Comparison of ENCODE assay signal across 17 mouse cellular contexts in the genomic region with DNA sequence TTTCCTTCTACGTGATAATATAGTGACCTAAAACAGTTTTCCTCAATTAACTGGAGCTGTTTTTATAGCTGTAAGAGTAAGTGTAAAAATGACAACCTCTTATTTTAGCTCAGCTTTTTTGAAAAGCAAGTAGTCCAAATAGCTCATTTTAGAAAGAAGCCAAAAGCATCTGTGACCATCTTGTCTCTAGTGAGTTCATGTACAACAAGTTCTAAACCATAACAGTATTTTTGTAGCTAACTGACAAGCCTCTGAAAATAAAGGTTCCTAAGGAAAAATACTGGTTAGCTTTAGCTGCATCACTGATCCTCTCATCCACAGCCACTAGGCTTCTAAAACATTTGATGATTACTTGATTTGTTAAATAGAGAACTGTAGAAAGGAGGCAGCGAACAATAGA.
"Had no signal": no experiment of that assay in that cellular context is flagged by ENCODE, and none has a peak within 500 bp of the region (broad histone marks: within the 10 kb centered on the region; RNA-seq: fewer than 3 reads in every experiment).

No protein-coding gene starts in this region.

- H3K9me3 ChIP-seq: lung, embryonic 15.5 days; megakaryocyte, embryonic 14.5 days; midbrain, embryonic 13.5 days; midbrain, embryonic 15.5 days; neural tube, embryonic 12.5 days; stomach, embryonic 15.5 days had no signal

- H3K27me3 ChIP-seq: lung, embryonic 15.5 days; megakaryocyte, embryonic 14.5 days; midbrain, embryonic 13.5 days; midbrain, embryonic 15.5 days; neural tube, embryonic 12.5 days; stomach, embryonic 15.5 days had no signal

- H3K4me3 ChIP-seq: lung, embryonic 15.5 days; megakaryocyte, embryonic 14.5 days; midbrain, embryonic 13.5 days; midbrain, embryonic 15.5 days; neural tube, embryonic 12.5 days; stomach, embryonic 15.5 days had no signal

- DNase-seq: lung, adult 2 months; lung, postnatal 14 days; lung, postnatal 36 days; right cerebral cortex, postnatal 14 days; thymus, adult 18-20 months; thymus, postnatal 14 days; thymus, postnatal 36 days had no signal

- H3K9ac ChIP-seq: lung, embryonic 15.5 days; midbrain, embryonic 13.5 days; midbrain, embryonic 15.5 days; neural tube, embryonic 12.5 days; stomach, embryonic 15.5 days had no signal

- ATAC-seq: lung, postnatal 0 days; midbrain, embryonic 13.5 days; midbrain, embryonic 15.5 days had no signal

- H3K4me1 ChIP-seq: lung, embryonic 15.5 days; megakaryocyte, embryonic 14.5 days; midbrain, embryonic 13.5 days; midbrain, embryonic 15.5 days; neural tube, embryonic 12.5 days; stomach, embryonic 15.5 days had no signal

- H3K36me3 ChIP-seq: lung, embryonic 15.5 days; midbrain, embryonic 13.5 days; midbrain, embryonic 15.5 days; neural tube, embryonic 12.5 days; stomach, embryonic 15.5 days had no signal

- H3K4me2 ChIP-seq: lung, embryonic 15.5 days; midbrain, embryonic 11.5 days; midbrain, embryonic 13.5 days; midbrain, embryonic 15.5 days; neural tube, embryonic 12.5 days; stomach, embryonic 15.5 days had no signal

- H3K27ac ChIP-seq: lung, embryonic 15.5 days; macrophage; midbrain, embryonic 13.5 days; midbrain, embryonic 15.5 days; neural tube, embryonic 12.5 days; stomach, embryonic 15.5 days; stomach, postnatal 0 days had no signal
